Mouse (Mus musculus): ENCODE measurements around the gene Dusp16. TPM values are rescaled to one million over a fixed set of nuclear protein-coding genes. Genes with fewer than 3 reads are reported as not detected.

Dusp16 gene
- polyA plus RNA-seq, 1 experiment from 2014 or later: 10.1 TPM

DNA sequence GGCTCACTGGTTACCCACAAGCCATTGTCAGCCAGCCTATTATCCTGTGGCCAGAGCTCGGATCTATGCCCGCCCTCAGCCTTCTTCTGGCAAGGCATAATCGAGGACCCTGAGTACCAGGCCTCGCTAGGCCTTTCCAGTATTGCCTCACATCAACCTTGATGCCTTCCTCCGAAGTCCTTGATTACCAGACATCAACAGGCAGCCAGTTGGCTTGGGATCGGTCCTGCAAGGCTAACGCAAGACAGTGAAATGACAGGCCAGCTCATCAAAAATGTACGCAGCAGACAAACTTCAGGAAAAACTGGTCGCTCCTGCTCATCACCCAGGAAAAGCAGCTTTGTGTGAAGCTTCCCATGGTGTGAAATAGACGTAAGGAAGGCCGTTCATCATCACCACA, 15.4 kb upstream of the Dusp16 start:
- Histone ChIP-seq H3K27ac (no peak overlapping the region), H3K4me2 (ENCODE audit: low read length) (no peak overlapping the region), H3K27me3 (ENCODE audit: insufficient read depth, low read length) (no peaks in the 10 kb centered on the region), H3K36me3 (ENCODE audit: insufficient read depth, low read length) (no peaks in the 10 kb centered on the region), H3K9ac (ENCODE audit: low read depth, low read length) (no peak overlapping the region), H3K4me1 (replicated peaks; ENCODE audit: insufficient read depth, low read length) (no peaks in the 10 kb centered on the region), H3K4me3 (replicated peaks; ENCODE audit: low read depth, low read length) (no peak overlapping the region), H3K9me3 (replicated peaks; ENCODE audit: low read length) (no peaks in the 10 kb centered on the region)
- no peak for DNase-seq (ENCODE audit: low spot score)
- no peak for ATAC-seq (replicated peaks; ENCODE audit: low FRiP score, low read depth)
- TF ChIP-seq CTCF (IDR thresholded peaks at IDR 0.05; ENCODE audit: low read depth): no peak
- 90% methylated on average over 11 of the region's 11 CpGs for WGBS

DNA sequence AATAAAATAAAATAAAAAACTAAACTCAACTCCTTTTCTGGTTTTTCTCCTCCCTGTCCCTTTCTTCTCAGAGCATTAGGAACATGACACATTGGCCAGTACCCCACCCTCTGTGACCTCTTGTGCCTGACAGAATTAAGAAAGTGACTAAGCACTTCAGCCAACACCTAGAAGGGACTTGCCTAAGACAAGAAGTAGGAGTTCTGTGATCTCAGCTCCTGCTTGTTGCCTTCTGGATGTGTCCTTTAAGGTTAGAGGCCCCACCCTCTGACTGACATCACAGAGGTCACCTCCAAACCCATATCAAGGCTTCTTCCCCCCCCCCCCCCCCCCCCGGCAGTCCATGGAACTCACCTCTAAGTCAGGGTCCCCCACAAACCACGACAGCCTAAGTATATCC, 14.7 kb upstream of the Dusp16 start:
- WGBS: 67% methylated on average over 1 of the region's 2 CpGs
- no peak overlapping the region for H3K4me2 ChIP-seq (ENCODE audit: low read length)
- H3K27ac ChIP-seq: no peak overlapping the region
- no peaks in the 10 kb centered on the region for H3K9me3 ChIP-seq (replicated peaks; ENCODE audit: low read length)
- 0 out of 2 replicates have a peak, but pooled peaks cover under 1% of the 10 kb centered on the region for H3K4me1 ChIP-seq (replicated peaks; ENCODE audit: insufficient read depth, low read length)
- no peak for ATAC-seq (replicated peaks; ENCODE audit: low FRiP score, low read depth)
- no peak overlapping the region for H3K9ac ChIP-seq (ENCODE audit: low read depth, low read length)
- H3K27me3 ChIP-seq (ENCODE audit: insufficient read depth, low read length): no peaks in the 10 kb centered on the region
- no peaks in the 10 kb centered on the region for H3K36me3 ChIP-seq (ENCODE audit: insufficient read depth, low read length)
- no peak for DNase-seq (ENCODE audit: low spot score)
- H3K4me3 ChIP-seq (replicated peaks; ENCODE audit: low read depth, low read length): no peak overlapping the region
- no peak for TF ChIP-seq CTCF (IDR thresholded peaks at IDR 0.05; ENCODE audit: low read depth)

DNA sequence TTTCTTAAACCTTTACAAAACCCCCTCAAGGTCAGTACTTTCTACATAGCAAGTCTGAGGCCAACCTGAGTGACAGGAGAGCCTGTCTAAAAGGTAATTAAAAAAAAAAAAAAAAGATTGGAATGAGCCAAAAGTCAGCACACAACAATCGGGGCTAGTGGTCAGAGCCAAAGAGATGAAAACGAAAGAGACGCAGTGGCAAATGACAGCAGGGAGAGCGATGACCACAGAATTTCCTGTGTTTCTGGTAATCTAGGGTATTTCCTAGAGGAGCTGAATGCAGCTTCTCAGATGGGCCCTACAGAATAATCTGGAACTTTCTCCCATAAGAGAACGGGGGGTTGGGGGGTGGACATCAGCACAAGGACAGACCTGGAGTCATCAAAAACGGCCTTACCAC, 13.7 kb upstream of the Dusp16 start:
- WGBS: 84% methylated on average over 6 of the region's 6 CpGs
- Histone ChIP-seq H3K4me2 (ENCODE audit: low read length) (no peak overlapping the region), H3K36me3 (ENCODE audit: insufficient read depth, low read length) (no peaks in the 10 kb centered on the region), H3K9ac (ENCODE audit: low read depth, low read length) (no peak overlapping the region), H3K4me3 (replicated peaks; ENCODE audit: low read depth, low read length) (no peak overlapping the region), H3K9me3 (replicated peaks; ENCODE audit: low read length) (no peaks in the 10 kb centered on the region), H3K4me1 (replicated peaks; ENCODE audit: insufficient read depth, low read length) (0 out of 2 replicates have a peak, but pooled peaks cover 7% of the 10 kb centered on the region), H3K27me3 (ENCODE audit: insufficient read depth, low read length) (no peaks in the 10 kb centered on the region), H3K27ac (no peak overlapping the region)
- no peak for TF ChIP-seq CTCF (IDR thresholded peaks at IDR 0.05; ENCODE audit: low read depth)
- DNase-seq (ENCODE audit: low spot score) (no peak), ATAC-seq (replicated peaks; ENCODE audit: low FRiP score, low read depth) (no peak)

DNA sequence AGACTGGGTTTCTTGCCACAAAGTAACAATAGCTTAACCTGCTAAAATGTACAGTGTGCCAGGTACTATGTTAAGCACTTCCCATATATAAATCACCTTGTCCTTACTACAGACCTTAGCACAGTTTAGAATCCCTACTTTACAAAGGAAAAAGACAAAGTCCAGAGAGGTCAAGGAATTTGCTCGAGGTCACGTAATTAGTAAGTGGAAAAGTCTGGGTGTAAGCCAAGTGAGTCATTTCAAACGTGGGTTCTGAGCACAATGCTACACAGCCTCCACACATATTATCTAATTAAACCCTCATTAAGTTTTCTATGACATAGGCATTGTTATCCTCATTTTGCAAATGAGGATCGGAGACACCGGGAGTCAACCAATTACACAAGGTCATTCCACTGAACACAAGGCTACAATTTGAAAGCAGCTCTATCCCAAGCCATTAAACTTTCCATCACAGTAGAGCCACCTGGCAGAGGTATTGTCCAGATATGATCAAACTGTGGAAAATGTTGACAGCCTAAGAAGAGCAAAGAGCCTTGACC, 12.4 kb upstream of the Dusp16 start:
- Histone ChIP-seq H3K27me3 (ENCODE audit: insufficient read depth, low read length) (no peaks in the 10 kb centered on the region), H3K4me1 (replicated peaks; ENCODE audit: insufficient read depth, low read length) (0 out of 2 replicates have a peak, but pooled peaks cover 7% of the 10 kb centered on the region), H3K36me3 (ENCODE audit: insufficient read depth, low read length) (no peaks in the 10 kb centered on the region), H3K4me2 (ENCODE audit: low read length) (no peak overlapping the region), H3K9ac (ENCODE audit: low read depth, low read length) (no peak overlapping the region), H3K9me3 (replicated peaks; ENCODE audit: low read length) (no peaks in the 10 kb centered on the region), H3K4me3 (replicated peaks; ENCODE audit: low read depth, low read length) (no peak overlapping the region), H3K27ac (no peak overlapping the region)
- 0 out of 2 replicates have a peak, but pooled peaks have one; percentile 30 for ATAC-seq (replicated peaks; ENCODE audit: low FRiP score, low read depth)
- WGBS: 58% methylated on average over 5 of the region's 5 CpGs
- no peak for TF ChIP-seq CTCF (IDR thresholded peaks at IDR 0.05; ENCODE audit: low read depth)
- no peak for DNase-seq (ENCODE audit: low spot score)

DNA sequence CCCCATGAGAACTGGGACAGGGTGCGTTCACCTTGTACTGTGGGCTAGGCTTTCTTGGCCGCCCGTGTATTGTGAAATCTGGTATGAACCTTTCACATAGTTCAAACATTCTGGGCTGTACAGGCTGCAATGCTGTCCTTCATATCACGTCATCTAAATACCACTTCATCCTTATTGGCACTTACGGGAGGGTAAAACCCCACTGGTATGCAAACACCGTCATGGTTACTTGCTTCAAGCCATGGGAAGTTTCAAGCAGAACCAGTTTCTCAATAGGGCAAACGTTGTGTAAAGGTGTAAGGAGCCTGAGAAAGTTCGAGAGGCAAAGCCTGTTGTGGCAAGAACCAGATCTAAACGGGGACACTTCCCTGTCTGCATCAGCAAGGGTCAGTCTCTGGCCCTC, 10.2 kb upstream of the Dusp16 start:
- no peak for TF ChIP-seq CTCF (IDR thresholded peaks at IDR 0.05; ENCODE audit: low read depth)
- 57% methylated on average over 9 of the region's 9 CpGs for WGBS
- ATAC-seq (replicated peaks; ENCODE audit: low FRiP score, low read depth) (peak; percentile 83), DNase-seq (ENCODE audit: low spot score) (peak; percentile 35)
- no peaks in the 10 kb centered on the region for H3K9me3 ChIP-seq (replicated peaks; ENCODE audit: low read length)
- no peak overlapping the region for H3K4me2 ChIP-seq (ENCODE audit: low read length)
- no peak overlapping the region for H3K9ac ChIP-seq (ENCODE audit: low read depth, low read length)
- 0 out of 2 replicates have a peak, but pooled peaks cover 7% of the 10 kb centered on the region for H3K4me1 ChIP-seq (replicated peaks; ENCODE audit: insufficient read depth, low read length)
- H3K27ac ChIP-seq: peak overlapping the region; percentile 72
- no peaks in the 10 kb centered on the region for H3K27me3 ChIP-seq (ENCODE audit: insufficient read depth, low read length)
- no peak overlapping the region for H3K4me3 ChIP-seq (replicated peaks; ENCODE audit: low read depth, low read length)
- no peaks in the 10 kb centered on the region for H3K36me3 ChIP-seq (ENCODE audit: insufficient read depth, low read length)

DNA sequence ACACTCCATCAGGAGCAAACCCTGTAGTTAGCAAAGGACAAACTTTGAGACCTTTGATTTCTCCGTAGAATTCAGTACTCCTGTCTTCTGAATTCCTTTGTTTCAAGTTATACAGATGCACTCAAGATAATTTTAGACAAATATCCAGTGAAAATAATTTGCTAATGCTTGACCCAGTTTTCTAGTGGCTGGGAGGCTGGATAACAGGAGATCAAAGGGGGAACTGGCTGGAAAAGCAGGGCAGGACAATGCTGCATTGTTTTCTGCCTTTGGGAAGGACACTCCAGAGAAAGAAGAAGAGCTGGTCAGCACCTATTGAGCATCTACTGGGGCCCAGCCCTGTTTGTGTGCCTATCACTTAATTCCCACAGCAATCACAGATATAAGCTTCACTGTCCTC, 9.1 kb upstream of the Dusp16 start:
- H3K9ac ChIP-seq (ENCODE audit: low read depth, low read length): no peak overlapping the region
- 0 out of 2 replicates have a peak overlapping the region, but pooled peaks have one; percentile 48 for H3K27ac ChIP-seq
- WGBS: 47% methylated on average over 1 of the region's 1 CpGs
- no peaks in the 10 kb centered on the region for H3K36me3 ChIP-seq (ENCODE audit: insufficient read depth, low read length)
- H3K9me3 ChIP-seq (replicated peaks; ENCODE audit: low read length): no peaks in the 10 kb centered on the region
- 0 out of 2 replicates have a peak, but pooled peaks cover 7% of the 10 kb centered on the region for H3K4me1 ChIP-seq (replicated peaks; ENCODE audit: insufficient read depth, low read length)
- DNase-seq (ENCODE audit: low spot score) (no peak), ATAC-seq (replicated peaks; ENCODE audit: low FRiP score, low read depth) (no peak)
- no peaks in the 10 kb centered on the region for H3K27me3 ChIP-seq (ENCODE audit: insufficient read depth, low read length)
- no peak overlapping the region for H3K4me2 ChIP-seq (ENCODE audit: low read length)
- no peak for TF ChIP-seq CTCF (IDR thresholded peaks at IDR 0.05; ENCODE audit: low read depth)
- H3K4me3 ChIP-seq (replicated peaks; ENCODE audit: low read depth, low read length): no peak overlapping the region

DNA sequence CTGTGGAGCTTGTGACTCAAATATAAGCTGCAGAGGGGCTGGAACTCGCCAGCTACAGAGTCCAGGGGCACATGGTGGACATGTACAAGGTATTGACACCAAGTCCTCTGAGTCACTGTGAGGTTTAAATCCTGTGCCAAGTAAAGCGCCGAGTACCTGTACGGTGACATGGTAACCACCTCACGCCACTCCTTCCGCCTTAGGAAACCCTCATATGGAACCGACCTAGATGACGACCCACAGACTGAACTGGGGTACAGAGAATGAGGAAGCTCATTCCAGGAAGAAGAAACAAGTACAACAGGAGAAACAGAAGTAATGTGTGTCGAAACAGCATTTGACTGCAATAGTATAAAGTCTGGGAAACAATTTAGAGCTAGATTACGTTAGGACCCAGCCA, 3.9 kb upstream of the Dusp16 start:
- WGBS: 89% methylated on average over 10 of the region's 10 CpGs
- DNase-seq (ENCODE audit: low spot score) (no peak), ATAC-seq (replicated peaks; ENCODE audit: low FRiP score, low read depth) (no peak)
- Histone ChIP-seq H3K4me1 (replicated peaks; ENCODE audit: insufficient read depth, low read length) (no peaks in the 10 kb centered on the region), H3K36me3 (ENCODE audit: insufficient read depth, low read length) (no peaks in the 10 kb centered on the region), H3K4me2 (ENCODE audit: low read length) (no peak overlapping the region), H3K4me3 (replicated peaks; ENCODE audit: low read depth, low read length) (no peak overlapping the region), H3K27me3 (ENCODE audit: insufficient read depth, low read length) (no peaks in the 10 kb centered on the region), H3K9me3 (replicated peaks; ENCODE audit: low read length) (no peaks in the 10 kb centered on the region), H3K9ac (ENCODE audit: low read depth, low read length) (no peak overlapping the region), H3K27ac (no peak overlapping the region)
- no peak for TF ChIP-seq CTCF (IDR thresholded peaks at IDR 0.05; ENCODE audit: low read depth)

Data from kidney, postnatal 0 days (tissue).